Mouse (Mus musculus): ENCODE results near the gene Olfr1344. TPM values are rescaled to one million over a fixed set of nuclear protein-coding genes. Genes with fewer than 3 reads are reported as not detected.

Olfr1344 gene
- polyA plus RNA-seq, 1 experiment from 2014 or later: not detected

Other genes with a start within 250 kb of the Olfr1344 start
- gene Galp, start 241.6 kb upstream of the Olfr1344 start, polyA plus RNA-seq (2014; fragmentation: Nextera tagmentation; extraction: Ambion mirVana): not detected in 2 replicates
- not detected in 2 replicates for gene Zscan5b, start 216.4 kb upstream of the Olfr1344 start, polyA plus RNA-seq (2014; fragmentation: Nextera tagmentation; extraction: Ambion mirVana)
- not detected in 2 replicates for gene Epp13, start 186.0 kb upstream of the Olfr1344 start, polyA plus RNA-seq (2014; fragmentation: Nextera tagmentation; extraction: Ambion mirVana)
- gene Zfp667, start 152.1 kb upstream of the Olfr1344 start, polyA plus RNA-seq (2014; fragmentation: Nextera tagmentation; extraction: Ambion mirVana): 4.4 and 4.8 TPM in 2 replicates
- 4.1 and 5.5 TPM in 2 replicates for gene Zfp583, start 107.4 kb upstream of the Olfr1344 start, polyA plus RNA-seq (2014; fragmentation: Nextera tagmentation; extraction: Ambion mirVana)
- 2.6 TPM in 2 replicates for gene Gm3854, start 94.9 kb upstream of the Olfr1344 start, polyA plus RNA-seq (2014; fragmentation: Nextera tagmentation; extraction: Ambion mirVana)
- gene Zfp78, start 75.4 kb upstream of the Olfr1344 start, polyA plus RNA-seq (2014; fragmentation: Nextera tagmentation; extraction: Ambion mirVana): 2.1 TPM in 2 replicates
- 7.5 and 8.7 TPM in 2 replicates for gene Zfp28, start 55.4 kb upstream of the Olfr1344 start, polyA plus RNA-seq (2014; fragmentation: Nextera tagmentation; extraction: Ambion mirVana)
- gene Smim17, start 40.0 kb upstream of the Olfr1344 start, polyA plus RNA-seq (2014; fragmentation: Nextera tagmentation; extraction: Ambion mirVana): not detected in 2 replicates
- gene Gm20715, start 28.4 kb upstream of the Olfr1344 start, polyA plus RNA-seq (2014; fragmentation: Nextera tagmentation; extraction: Ambion mirVana): not detected in 2 replicates
- gene Olfr1336, start 17.5 kb downstream of the Olfr1344 start, polyA plus RNA-seq (2014; fragmentation: Nextera tagmentation; extraction: Ambion mirVana): not detected in 2 replicates
- gene Olfr1346, start 28.4 kb downstream of the Olfr1344 start, polyA plus RNA-seq (2014; fragmentation: Nextera tagmentation; extraction: Ambion mirVana): not detected in 2 replicates
- not detected in 2 replicates for gene Olfr5, start 48.3 kb downstream of the Olfr1344 start, polyA plus RNA-seq (2014; fragmentation: Nextera tagmentation; extraction: Ambion mirVana)
- not detected in 2 replicates for gene Olfr1347, start 61.1 kb downstream of the Olfr1344 start, polyA plus RNA-seq (2014; fragmentation: Nextera tagmentation; extraction: Ambion mirVana)
- not detected in 2 replicates for gene Olfr1348, start 70.1 kb downstream of the Olfr1344 start, polyA plus RNA-seq (2014; fragmentation: Nextera tagmentation; extraction: Ambion mirVana)
- gene Olfr1349, start 84.3 kb downstream of the Olfr1344 start, polyA plus RNA-seq (2014; fragmentation: Nextera tagmentation; extraction: Ambion mirVana): not detected in 2 replicates
- gene Olfr1350, start 126.2 kb downstream of the Olfr1344 start, polyA plus RNA-seq (2014; fragmentation: Nextera tagmentation; extraction: Ambion mirVana): not detected in 2 replicates